Mouse (Mus musculus): ENCODE data around the gene Ralgds.

- TF ChIP-seq SRF (IDR thresholded peaks at IDR 0.05; ENCODE audit: control insufficient read depth, insufficient read length, low read depth): no peak
- no peak for TF ChIP-seq POLR2A (IDR thresholded peaks at IDR 0.05; ENCODE audit: insufficient read length, low read depth)
- TF ChIP-seq E2F4 (IDR thresholded peaks at IDR 0.05; ENCODE audit: insufficient read depth): no peak
- TF ChIP-seq MAX (IDR thresholded peaks at IDR 0.05; ENCODE audit: low read depth): no peak
- TF ChIP-seq MYOD1 (IDR thresholded peaks at IDR 0.05; ENCODE audit: control insufficient read depth in 1 of 3, insufficient read length in 2 of 3, low read depth in 2 of 3): no peak
- TF ChIP-seq TCF12 (IDR thresholded peaks at IDR 0.05; ENCODE audit: insufficient read depth, poor library complexity, severe bottlenecking): no peak
- no peak for TF ChIP-seq CEBPB (IDR thresholded peaks at IDR 0.05; ENCODE audit: insufficient read depth, poor library complexity, severe bottlenecking)
These were observed 17.6 kb upstream of the Ralgds start for GRCm38 (mm10) chr2:28495207-28495756.

Measured in myocyte (in vitro differentiated cells).